Mouse (Mus musculus): ENCODE measurements around the gene Nrxn3.

The Nrxn3 gene

GRCm38 (mm10) chr12:89814536-89814935 lies 1091.9 kb downstream of the Nrxn3 start:
- no peak for DNase-seq (ENCODE audit: low spot score in 2 of 2)

GRCm38 (mm10) chr12:89817072-89817773 lies 1094.5 kb downstream of the Nrxn3 start:
- DNase-seq (ENCODE audit: low spot score in 2 of 2) = no peak

GRCm38 (mm10) chr12:89818200-89818599 lies 1095.5 kb downstream of the Nrxn3 start:
- no peak for DNase-seq (ENCODE audit: low spot score in 2 of 2)

GRCm38 (mm10) chr12:89822141-89822540 lies 1099.5 kb downstream of the Nrxn3 start:
- DNase-seq (ENCODE audit: low spot score in 2 of 2) = no peak

DNA sequence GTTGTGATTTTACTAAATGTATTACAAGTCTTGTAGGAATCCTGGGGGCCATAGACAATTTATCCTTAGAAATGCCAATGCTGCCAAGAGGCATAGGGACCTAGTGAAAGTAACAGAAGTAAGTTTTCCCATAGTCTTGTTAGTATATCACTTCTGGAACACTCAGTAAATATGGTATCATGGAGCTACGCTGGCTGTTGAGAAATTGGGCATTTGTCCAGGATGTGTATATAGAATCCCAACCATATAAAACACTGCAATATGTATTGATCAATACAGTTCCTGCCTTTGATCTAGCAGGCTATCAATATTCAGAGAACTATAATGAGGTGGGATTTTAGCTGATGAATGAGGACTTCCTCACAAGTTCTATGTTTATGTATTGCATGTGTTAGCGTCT lies 1107.3 kb downstream of the Nrxn3 start:
- DNase-seq (ENCODE audit: low spot score in 2 of 2) = no peak

- no peak for DNase-seq (ENCODE audit: low spot score in 2 of 2)
These were observed 1107.7 kb downstream of the Nrxn3 start for GRCm38 (mm10) chr12:89830350-89830749.

- DNase-seq (ENCODE audit: low spot score in 2 of 2) = no peak
These were observed 1108.6 kb downstream of the Nrxn3 start for GRCm38 (mm10) chr12:89831300-89831699.

GRCm38 (mm10) chr12:89836271-89836670 lies 1113.6 kb downstream of the Nrxn3 start:
- no peak for DNase-seq (ENCODE audit: low spot score in 2 of 2)

GRCm38 (mm10) chr12:89842861-89843260 lies 1120.2 kb downstream of the Nrxn3 start:
- no peak for DNase-seq (ENCODE audit: low spot score in 2 of 2)

DNA sequence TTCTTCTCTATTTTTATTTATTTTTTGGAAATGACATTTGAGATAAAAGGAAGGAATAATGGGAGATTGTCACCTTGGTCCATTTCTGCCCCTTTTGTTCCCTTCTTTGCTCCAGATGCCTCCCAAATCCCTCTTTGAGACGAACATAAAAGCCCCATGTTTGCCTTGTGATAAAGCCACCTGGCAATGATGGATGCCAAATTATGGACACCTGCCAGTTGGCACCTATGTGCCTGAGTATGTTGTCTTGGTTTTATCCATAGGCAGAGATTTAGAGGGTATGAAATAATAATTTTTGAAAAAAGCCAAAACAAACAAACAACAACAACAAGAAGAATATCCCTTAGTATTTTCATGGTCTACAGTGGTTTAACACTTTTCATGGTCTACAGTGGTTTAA lies 1125.4 kb downstream of the Nrxn3 start:
- no peak for DNase-seq (ENCODE audit: low spot score in 2 of 2)

- DNase-seq (ENCODE audit: low spot score in 2 of 2) = no peak
These were observed 1131.7 kb downstream of the Nrxn3 start for GRCm38 (mm10) chr12:89854355-89854754.

DNA sequence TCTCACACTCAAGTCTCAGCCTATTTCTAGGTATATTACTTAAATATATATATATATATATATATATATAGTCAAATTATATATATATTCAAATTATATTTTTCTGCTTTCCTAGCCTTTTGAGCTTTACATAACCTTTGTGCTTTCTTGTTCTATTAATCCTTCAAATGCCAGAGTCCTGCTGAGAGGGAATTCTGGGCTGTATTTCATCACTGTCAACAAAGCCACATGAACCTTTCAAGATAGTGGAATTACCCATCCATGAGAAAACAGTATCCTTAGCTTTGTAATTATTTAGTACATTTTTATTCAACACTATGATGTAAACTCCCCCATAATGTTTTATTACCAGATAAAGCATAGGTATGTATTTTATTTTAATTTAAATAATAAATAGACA lies 1144.4 kb downstream of the Nrxn3 start:
- no peak for DNase-seq (ENCODE audit: low spot score in 2 of 2)

- no peak for DNase-seq (ENCODE audit: low spot score in 2 of 2)
These were observed 1160.1 kb downstream of the Nrxn3 start for GRCm38 (mm10) chr12:89882617-89883370.

- DNase-seq (ENCODE audit: low spot score in 2 of 2) = no peak
These were observed 1161.9 kb downstream of the Nrxn3 start for GRCm38 (mm10) chr12:89884576-89884975.

DNA sequence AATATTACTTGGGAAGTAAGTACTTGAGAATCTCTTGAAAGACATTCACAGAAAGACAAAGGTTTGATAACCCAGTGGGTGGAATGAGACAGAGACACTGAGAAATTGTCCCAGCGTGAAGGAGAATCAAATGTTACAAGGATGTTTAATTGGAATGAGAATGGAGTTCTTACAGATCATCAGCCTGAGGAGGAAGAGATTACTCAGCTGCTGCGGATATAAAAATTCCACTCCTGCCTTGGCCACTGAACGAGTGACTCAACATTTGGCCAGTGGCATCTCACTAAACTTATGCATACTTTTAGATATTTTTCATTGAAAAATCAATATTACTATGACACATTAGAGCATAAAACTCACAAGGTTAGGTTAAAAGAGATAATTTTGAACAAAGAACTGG lies 1166.0 kb downstream of the Nrxn3 start:
- no peak for DNase-seq (ENCODE audit: low spot score in 2 of 2)

DNA sequence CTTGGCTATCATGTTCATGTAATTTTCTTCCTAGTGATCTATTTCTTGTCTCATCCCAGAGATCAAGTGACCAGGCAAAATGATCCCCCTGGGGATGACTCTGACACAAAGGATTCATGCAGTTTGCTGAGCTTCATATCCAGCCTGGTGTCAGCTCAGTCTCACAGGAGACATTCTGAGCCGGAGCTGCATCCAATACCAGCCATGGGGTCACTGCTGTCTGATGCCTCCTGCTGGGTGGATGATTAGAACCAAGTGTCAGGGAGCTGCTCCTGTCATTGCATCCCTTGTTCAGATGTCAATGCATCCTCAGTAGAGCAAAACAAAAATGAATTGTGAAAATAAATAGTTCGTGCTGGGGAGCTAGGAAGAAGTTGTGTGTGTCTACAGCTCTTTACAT lies 1174.2 kb downstream of the Nrxn3 start:
- DNase-seq (ENCODE audit: low spot score in 2 of 2) = no peak

DNA sequence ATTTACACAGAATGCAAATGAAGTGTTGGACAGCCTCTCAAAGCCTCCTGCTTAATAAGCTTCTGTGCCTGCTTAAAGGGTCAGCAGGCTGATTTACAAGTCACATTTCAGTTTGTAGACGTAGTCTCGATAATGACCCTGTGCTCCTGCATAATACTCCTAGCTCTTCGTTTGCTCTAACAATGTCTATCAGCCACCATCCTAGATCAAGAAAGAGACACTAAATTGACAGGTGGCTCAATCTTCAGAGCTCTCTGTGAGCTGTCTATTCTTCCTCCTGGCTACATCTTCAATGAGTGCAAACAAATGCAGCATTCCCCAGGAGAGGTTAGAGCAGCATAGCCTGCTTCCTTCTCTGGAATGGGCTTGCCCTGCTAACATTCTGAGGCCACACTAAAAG lies 1186.9 kb downstream of the Nrxn3 start:
- no peak for DNase-seq (ENCODE audit: low spot score in 2 of 2)

GRCm38 (mm10) chr12:89918138-89918829 lies 1195.6 kb downstream of the Nrxn3 start:
- DNase-seq (ENCODE audit: low spot score in 2 of 2) = no peak

- no peak for DNase-seq (ENCODE audit: low spot score in 2 of 2)
These were observed 1209.7 kb downstream of the Nrxn3 start for GRCm38 (mm10) chr12:89932338-89932737.

DNA sequence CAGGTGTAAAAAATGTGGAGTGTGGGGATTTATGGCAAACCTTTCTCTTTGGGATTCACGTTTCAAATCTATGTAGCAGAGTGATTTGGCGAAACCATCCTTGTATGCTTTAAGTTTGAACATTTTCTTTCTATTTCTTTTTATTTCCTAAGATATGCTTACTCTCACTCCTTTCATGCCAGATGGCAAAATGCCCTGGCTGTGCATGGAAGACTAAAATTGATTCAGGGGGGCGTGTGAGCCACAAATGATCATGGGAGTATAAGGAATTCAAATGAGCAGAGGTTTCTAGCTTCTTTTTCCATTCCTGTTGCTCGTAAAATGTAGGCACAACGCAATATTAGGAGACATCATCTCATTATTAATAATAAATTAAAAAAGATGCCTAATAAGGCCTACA lies 1211.0 kb downstream of the Nrxn3 start:
- no peak for DNase-seq (ENCODE audit: low spot score in 2 of 2)

GRCm38 (mm10) chr12:89940746-89941145 lies 1218.1 kb downstream of the Nrxn3 start:
- DNase-seq (ENCODE audit: low spot score in 2 of 2) = no peak

DNA sequence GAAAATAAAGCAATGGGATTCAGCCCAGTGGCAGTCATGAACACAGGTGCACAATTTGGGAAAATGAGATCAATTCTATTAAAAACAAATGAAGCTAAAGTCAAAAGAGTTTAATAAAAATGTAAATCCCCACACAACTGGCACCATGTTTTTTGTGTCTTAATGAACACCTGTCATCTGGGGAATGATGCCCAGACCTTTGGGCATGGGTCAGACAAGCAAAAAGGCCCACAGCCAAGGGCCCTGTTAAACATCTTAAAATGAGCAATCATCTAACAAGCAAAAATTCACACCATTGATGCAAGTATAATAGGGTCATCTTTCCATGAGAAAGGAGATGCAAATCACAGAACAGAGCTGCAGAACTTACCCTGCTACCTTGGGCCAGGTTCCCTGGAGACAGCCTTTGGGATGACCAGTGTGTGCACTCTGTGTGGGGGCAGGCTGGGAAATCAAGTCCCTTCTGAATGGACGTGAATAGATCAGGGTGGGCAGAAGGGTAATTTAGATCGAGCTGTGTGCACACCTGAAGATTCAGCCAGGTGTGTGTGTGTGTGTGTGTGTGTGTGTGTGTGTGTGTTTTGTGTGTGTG lies 1223.3 kb downstream of the Nrxn3 start:
- no peak for DNase-seq (ENCODE audit: low spot score in 2 of 2)

Measured in spleen, postnatal 36 days (tissue).